8 mouse cellular contexts compared by ENCODE assay signal in genomic region chr2:118373572-118374279, GRCm38 (mm10). TPM values are rescaled to one million over a fixed set of nuclear protein-coding genes. Genes with fewer than 3 reads are reported as not detected.
DNase-seq lines count a peak whose midpoint lies in the region; ATAC-seq lines count a peak whose summit lies in the region.

No protein-coding gene starts in this region.

- H3K36me3 ChIP-seq in erythroblast, embryonic 14.5 days (ENCODE audit: control insufficient read depth): no peaks in the 10 kb centered on the region
- no peaks in the 10 kb centered on the region for H3K36me3 ChIP-seq in heart, embryonic 13.5 days
- no peaks in the 10 kb centered on the region for H3K36me3 ChIP-seq in kidney, embryonic 16.5 days (ENCODE audit: insufficient read depth, low read length)
- no peaks in the 10 kb centered on the region for H3K36me3 ChIP-seq in limb, embryonic 15.5 days
- H3K36me3 ChIP-seq in midbrain, embryonic 16.5 days (ENCODE audit: control insufficient read depth, insufficient read depth, low read length): no peaks in the 10 kb centered on the region

- H3K27ac ChIP-seq in heart, embryonic 13.5 days (replicated peaks): no peak overlapping the region
- H3K27ac ChIP-seq in kidney, embryonic 16.5 days (ENCODE audit: low read length): no peak overlapping the region
- no peak overlapping the region for H3K27ac ChIP-seq in limb, embryonic 15.5 days
- H3K27ac ChIP-seq in midbrain, embryonic 16.5 days (ENCODE audit: low read length): peak overlapping the region; percentile 73

- peak; percentile 37 for DNase-seq in fibroblast of lung, adult 2 months (ENCODE audit: low read depth)
- peak; percentile 45 to 85 for DNase-seq in spleen, postnatal 10 days (ENCODE audit: low spot score in 2 of 2)

- H3K4me2 ChIP-seq in heart, embryonic 13.5 days: peak overlapping the region; percentile 81
- peak overlapping the region; percentile 98 for H3K4me2 ChIP-seq in kidney, embryonic 16.5 days (replicated peaks; ENCODE audit: low read depth, low read length)
- peak overlapping the region; percentile 99 for H3K4me2 ChIP-seq in limb, embryonic 15.5 days
- peak overlapping the region; percentile 98 for H3K4me2 ChIP-seq in midbrain, embryonic 16.5 days (ENCODE audit: low read length)

- peak overlapping the region; percentile 74 for H3K9ac ChIP-seq in heart, embryonic 13.5 days
- H3K9ac ChIP-seq in kidney, embryonic 16.5 days (replicated peaks; ENCODE audit: low read length): peak overlapping the region; percentile 65
- peak overlapping the region; percentile 37 for H3K9ac ChIP-seq in limb, embryonic 15.5 days
- H3K9ac ChIP-seq in midbrain, embryonic 16.5 days (ENCODE audit: low read depth, low read length): peak overlapping the region; percentile 78

- ATAC-seq in erythroblast, adult 5-6 weeks (replicated peaks; ENCODE audit: low FRiP score, poor library complexity, severe bottlenecking): no peak
- peak; percentile 37; the same call in 1 of the 2 replicates for ATAC-seq in heart, embryonic 13.5 days (ENCODE audit: extremely low read depth, insufficient number of reproducible peaks, low FRiP score, low TSS enrichment)
- ATAC-seq in kidney, embryonic 16.5 days (ENCODE audit: low FRiP score, low TSS enrichment): peak; percentile 92
- ATAC-seq in limb, embryonic 15.5 days (ENCODE audit: insufficient number of reproducible peaks, low FRiP score, low TSS enrichment, low read depth): peak; percentile 71
- ATAC-seq in midbrain, embryonic 16.5 days: peak; percentile 91

- WGBS in heart, embryonic 13.5 days: 4% methylated on average over 43 of the region's 43 CpGs
- 1% methylated on average over 43 of the region's 43 CpGs for WGBS in kidney, embryonic 16.5 days
- 2% methylated on average over 43 of the region's 43 CpGs for WGBS in limb, embryonic 15.5 days
- WGBS in midbrain, embryonic 16.5 days: under 1% methylated on average over 41 of the region's 43 CpGs

- peaks cover 9% of the 10 kb centered on the region; the same call in 1 of the 2 replicates for H3K9me3 ChIP-seq in erythroblast, embryonic 14.5 days (ENCODE audit: control insufficient read depth, low read length)
- H3K9me3 ChIP-seq in heart, embryonic 13.5 days: no peaks in the 10 kb centered on the region
- H3K9me3 ChIP-seq in kidney, embryonic 16.5 days (ENCODE audit: low read length): no peaks in the 10 kb centered on the region
- H3K9me3 ChIP-seq in limb, embryonic 15.5 days: no peaks in the 10 kb centered on the region
- no peaks in the 10 kb centered on the region; the same call in 1 of the 2 replicates for H3K9me3 ChIP-seq in midbrain, embryonic 16.5 days (replicated peaks; ENCODE audit: control insufficient read depth, low read length, poor library complexity, severe bottlenecking)

- peaks cover 56% of the 10 kb centered on the region for H3K27me3 ChIP-seq in erythroblast, embryonic 14.5 days (ENCODE audit: control insufficient read depth)
- peaks cover 58% of the 10 kb centered on the region for H3K27me3 ChIP-seq in heart, embryonic 13.5 days (replicated peaks)
- H3K27me3 ChIP-seq in kidney, embryonic 16.5 days (ENCODE audit: insufficient read depth, low read length): peaks cover 25% of the 10 kb centered on the region; the same call in 1 of the 2 replicates
- H3K27me3 ChIP-seq in limb, embryonic 15.5 days: peaks cover 27% of the 10 kb centered on the region
- peaks cover 9% of the 10 kb centered on the region for H3K27me3 ChIP-seq in midbrain, embryonic 16.5 days (ENCODE audit: control insufficient read depth, insufficient read depth, low read depth, low read length)

- peak overlapping the region; percentile 44 for H3K4me3 ChIP-seq in erythroblast, embryonic 14.5 days (replicated peaks)
- H3K4me3 ChIP-seq in heart, embryonic 13.5 days: peak overlapping the region; percentile 56
- H3K4me3 ChIP-seq in kidney, embryonic 16.5 days (ENCODE audit: low read length): peak overlapping the region; percentile 59
- peak overlapping the region; percentile 52 for H3K4me3 ChIP-seq in limb, embryonic 15.5 days
- H3K4me3 ChIP-seq in midbrain, embryonic 16.5 days (ENCODE audit: low read depth, low read length): peak overlapping the region; percentile 62

- peaks cover 6% of the 10 kb centered on the region for H3K4me1 ChIP-seq in erythroblast, embryonic 14.5 days (ENCODE audit: control insufficient read depth)
- peaks cover 18% of the 10 kb centered on the region for H3K4me1 ChIP-seq in heart, embryonic 13.5 days
- H3K4me1 ChIP-seq in kidney, embryonic 16.5 days (ENCODE audit: insufficient read depth, low read length): peaks cover 10% of the 10 kb centered on the region
- peaks cover 18% of the 10 kb centered on the region for H3K4me1 ChIP-seq in limb, embryonic 15.5 days
- H3K4me1 ChIP-seq in midbrain, embryonic 16.5 days (ENCODE audit: control insufficient read depth, insufficient read depth, low read length): peaks cover 6% of the 10 kb centered on the region; the same call in 1 of the 2 replicates

RNA-seq across cellular contexts. Expression of gene Gpr176, which starts 0.5 kb away (rescaled TPM):
- polyA plus RNA-seq in erythroblast, embryonic 14.5 days (2012): not detected in 2 replicates
- total RNA-seq in erythroblast, adult 5-6 weeks (2015; ENCODE audit: low replicate concordance): not detected in 2 replicates
- not detected in 2 replicates for total RNA-seq in erythroblast, adult 5-6 weeks (2017; ENCODE audit: low replicate concordance)
- 0.19 and 0.32 TPM in 2 replicates for polyA plus RNA-seq in heart, embryonic 13.5 days (2015; fragmentation: Nextera tagmentation; extraction: Ambion mirVana)
- 1.4 and 1.5 TPM in 2 replicates for polyA plus RNA-seq in kidney, embryonic 16.5 days (2015; fragmentation: Nextera tagmentation; extraction: Ambion mirVana)
- polyA plus RNA-seq in limb, embryonic 15.5 days (2015; fragmentation: Nextera tagmentation; extraction: Ambion mirVana): 0.42 and 0.73 TPM in 2 replicates
- polyA plus RNA-seq in midbrain, embryonic 16.5 days (2015; fragmentation: Nextera tagmentation; extraction: Ambion mirVana): 6.3 and 7.7 TPM in 2 replicates

RNA-seq across cellular contexts. Expression of gene Eif2ak4, which starts 14.7 kb away (rescaled TPM):
- 0.15 and 0.24 TPM in 2 replicates for polyA plus RNA-seq in erythroblast, embryonic 14.5 days (2012)
- 3.1 and 7.3 TPM in 2 replicates for total RNA-seq in erythroblast, adult 5-6 weeks (2015; ENCODE audit: low replicate concordance)
- total RNA-seq in erythroblast, adult 5-6 weeks (2017; ENCODE audit: low replicate concordance): 2.6 and 3.1 TPM in 2 replicates
- 6.7 and 7.4 TPM in 2 replicates for polyA plus RNA-seq in heart, embryonic 13.5 days (2015; fragmentation: Nextera tagmentation; extraction: Ambion mirVana)
- polyA plus RNA-seq in kidney, embryonic 16.5 days (2015; fragmentation: Nextera tagmentation; extraction: Ambion mirVana): 12.5 and 13.4 TPM in 2 replicates
- 8.7 and 8.9 TPM in 2 replicates for polyA plus RNA-seq in limb, embryonic 15.5 days (2015; fragmentation: Nextera tagmentation; extraction: Ambion mirVana)
- polyA plus RNA-seq in midbrain, embryonic 16.5 days (2015; fragmentation: Nextera tagmentation; extraction: Ambion mirVana): 8.4 and 9.3 TPM in 2 replicates
